Mouse (Mus musculus): ENCODE measurements around the gene Dnaja2.

- no peak for TF ChIP-seq CTCF (IDR thresholded peaks at IDR 0.05; ENCODE audit: insufficient read depth, low read length)
- no peak for TF ChIP-seq POLR2A (IDR thresholded peaks at IDR 0.05; ENCODE audit: borderline replicate concordance, extremely low read depth, low read depth, low read length)
Observed at GRCm38 (mm10) chr8:85534163-85534562, 21.0 kb downstream of the Dnaja2 start.
